Mouse (Mus musculus) 3T3-L1 (cell line): ENCODE data around the gene Ambra1.

Experiments
- DNase-seq: peaks from one replicate; pipeline ENCODE4 v3.0.0-alpha.2; 2015; ENCODE audit warnings: low read depth, low spot score

Ambra1 gene

GRCm38 (mm10) chr2:91921181-91921789, 191.4 kb downstream of the Ambra1 start:
- DNase-seq: peak; percentile 55

- no peak for DNase-seq
Observed at GRCm38 (mm10) chr2:91921790-91922570, 192.0 kb downstream of the Ambra1 start.

- no peak for DNase-seq
Observed at GRCm38 (mm10) chr2:91922586-91923414, 192.9 kb downstream of the Ambra1 start.

DNA sequence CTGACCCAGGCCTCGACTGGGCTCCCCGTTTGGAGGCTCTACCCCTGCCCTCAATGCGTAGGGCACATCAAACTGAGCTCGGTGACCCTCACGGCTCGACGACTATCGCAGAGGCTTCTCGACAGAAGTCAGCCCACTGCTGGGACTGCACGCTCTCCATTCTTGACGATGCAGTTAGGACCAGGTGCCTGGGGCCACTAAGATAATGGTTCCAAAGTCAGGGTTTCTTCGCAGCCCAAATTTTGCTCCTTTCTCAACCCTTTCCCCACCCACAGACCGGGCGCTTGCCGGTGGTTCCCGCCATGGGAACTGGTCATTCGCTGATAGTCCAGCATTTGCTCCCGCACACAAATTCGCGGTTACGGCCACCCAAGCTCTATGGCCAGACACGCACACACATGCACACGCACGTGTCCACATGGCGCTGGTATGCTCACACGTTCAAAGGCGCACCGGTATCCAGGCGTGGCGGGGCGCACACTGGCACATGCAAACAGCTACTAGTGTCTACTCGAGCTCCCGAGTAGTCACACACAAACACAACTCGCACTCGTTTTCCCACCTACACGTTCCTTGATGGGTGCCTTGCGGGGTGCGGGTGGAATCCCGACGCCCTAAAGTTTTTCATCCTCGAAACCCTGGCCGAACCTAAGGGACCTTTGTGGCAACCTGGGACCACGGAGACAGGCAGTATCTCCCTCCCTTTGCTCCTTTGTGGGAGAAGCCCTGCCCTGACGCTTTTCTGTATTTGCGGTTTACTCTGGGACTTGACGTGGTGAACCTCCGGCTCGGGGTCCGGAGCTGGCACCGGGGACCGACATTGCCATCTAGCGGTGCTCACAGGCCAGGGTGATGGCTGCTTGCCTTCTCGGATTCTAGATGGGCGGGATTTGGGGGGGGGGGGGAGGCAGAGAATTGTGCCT, 193.7 kb downstream of the Ambra1 start:
- peak; percentile 81 for DNase-seq

- DNase-seq: no peak
Observed at GRCm38 (mm10) chr2:91924726-91925125, 194.8 kb downstream of the Ambra1 start.

- DNase-seq: no peak
Observed at GRCm38 (mm10) chr2:91925442-91925841, 195.5 kb downstream of the Ambra1 start.

- DNase-seq: no peak
Observed at GRCm38 (mm10) chr2:91926949-91927348, 197.0 kb downstream of the Ambra1 start, which contains the start of gene Chrm4. TSS of gene Chrm4 (plus strand) at chr2:91927249.

DNA sequence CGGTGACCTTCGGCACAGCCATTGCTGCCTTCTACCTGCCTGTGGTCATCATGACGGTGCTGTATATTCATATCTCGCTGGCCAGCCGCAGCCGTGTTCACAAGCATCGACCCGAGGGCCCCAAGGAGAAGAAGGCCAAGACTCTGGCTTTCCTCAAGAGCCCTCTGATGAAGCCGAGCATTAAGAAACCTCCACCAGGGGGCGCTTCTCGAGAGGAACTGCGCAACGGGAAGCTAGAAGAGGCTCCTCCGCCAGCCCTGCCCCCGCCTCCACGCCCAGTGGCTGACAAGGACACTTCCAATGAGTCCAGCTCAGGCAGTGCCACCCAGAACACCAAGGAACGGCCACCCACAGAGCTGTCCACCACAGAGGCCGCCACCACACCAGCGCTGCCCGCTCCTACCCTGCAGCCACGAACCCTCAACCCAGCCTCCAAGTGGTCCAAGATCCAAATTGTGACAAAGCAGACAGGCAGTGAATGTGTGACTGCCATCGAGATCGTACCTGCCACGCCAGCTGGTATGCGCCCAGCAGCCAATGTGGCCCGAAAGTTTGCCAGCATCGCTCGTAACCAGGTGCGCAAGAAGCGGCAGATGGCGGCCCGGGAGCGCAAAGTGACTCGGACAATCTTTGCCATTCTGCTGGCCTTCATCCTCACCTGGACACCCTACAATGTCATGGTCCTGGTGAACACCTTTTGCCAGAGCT, 198.0 kb downstream of the Ambra1 start:
- no peak for DNase-seq

- no peak for DNase-seq
Observed at GRCm38 (mm10) chr2:91928534-91929350, 198.8 kb downstream of the Ambra1 start.

GRCm38 (mm10) chr2:91929455-91929854, 199.5 kb downstream of the Ambra1 start:
- no peak for DNase-seq

GRCm38 (mm10) chr2:91929936-91930335, 200.0 kb downstream of the Ambra1 start:
- DNase-seq: peak; percentile 68

DNA sequence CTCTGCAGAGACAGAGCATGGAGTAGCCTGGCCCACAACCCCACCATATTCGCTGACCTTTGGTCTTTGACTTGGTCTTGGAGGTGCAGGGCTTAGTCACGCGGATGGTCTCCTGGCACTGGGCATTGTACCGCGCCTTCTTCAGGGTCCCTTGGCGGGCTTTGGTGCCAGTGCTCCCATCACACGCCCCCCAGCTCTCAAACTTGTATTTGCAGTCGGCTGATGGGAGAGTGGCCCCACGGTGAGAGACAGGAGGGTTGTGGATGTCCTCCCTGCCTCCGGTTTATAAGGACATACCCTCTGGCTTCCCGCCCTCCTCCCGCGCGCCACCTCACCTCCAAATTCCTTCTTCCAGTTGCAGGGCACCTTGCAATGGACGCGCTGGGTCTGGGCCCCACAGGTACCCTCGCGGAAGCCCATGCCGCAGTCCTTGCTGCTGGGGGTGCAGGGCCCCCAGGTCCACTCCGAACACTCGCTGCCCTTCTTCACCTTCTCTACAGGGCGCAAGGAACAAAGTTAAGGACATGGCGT, 200.9 kb downstream of the Ambra1 start:
- DNase-seq: no peak

DNA sequence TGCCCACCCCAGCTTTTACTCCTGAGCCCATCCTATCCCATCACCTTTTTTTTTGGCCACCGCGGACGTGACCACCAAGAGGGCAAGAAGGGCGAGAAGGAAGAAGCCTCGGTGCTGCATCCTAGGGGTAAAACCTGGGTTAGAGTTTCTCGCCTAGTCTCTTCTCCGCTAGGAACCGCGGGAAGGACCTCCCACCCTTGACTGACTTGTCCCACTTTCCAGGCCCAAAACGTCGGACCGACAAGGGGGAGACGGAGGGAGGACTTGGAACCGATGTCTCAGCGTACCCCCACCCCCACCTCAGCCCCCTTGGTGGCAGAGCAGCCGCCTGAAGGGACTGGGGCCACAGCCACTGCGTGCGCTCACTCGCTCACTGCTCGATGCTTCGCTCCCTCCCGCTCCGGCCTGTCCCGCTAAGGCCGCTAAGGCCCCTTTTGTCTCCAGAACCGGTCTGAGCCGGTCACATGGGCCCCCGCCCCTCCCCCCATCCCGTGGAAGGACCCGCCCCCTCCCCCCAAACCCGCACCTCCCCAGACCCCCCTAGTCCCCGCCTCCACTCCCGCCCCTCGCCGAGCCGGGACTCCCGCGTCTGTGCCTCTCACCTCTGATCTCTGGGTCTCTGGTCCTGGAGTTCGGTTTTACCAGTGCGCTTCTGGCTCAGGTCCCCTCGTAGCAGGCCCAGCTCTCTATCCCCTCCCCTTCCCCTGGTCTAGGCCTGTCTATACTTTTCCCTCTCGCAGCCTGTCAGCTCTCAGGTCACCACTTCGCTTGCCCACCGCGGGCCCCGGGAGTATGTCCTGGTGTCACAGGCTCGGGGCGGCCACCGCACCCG, 201.6 kb downstream of the Ambra1 start:
- no peak for DNase-seq

DNA sequence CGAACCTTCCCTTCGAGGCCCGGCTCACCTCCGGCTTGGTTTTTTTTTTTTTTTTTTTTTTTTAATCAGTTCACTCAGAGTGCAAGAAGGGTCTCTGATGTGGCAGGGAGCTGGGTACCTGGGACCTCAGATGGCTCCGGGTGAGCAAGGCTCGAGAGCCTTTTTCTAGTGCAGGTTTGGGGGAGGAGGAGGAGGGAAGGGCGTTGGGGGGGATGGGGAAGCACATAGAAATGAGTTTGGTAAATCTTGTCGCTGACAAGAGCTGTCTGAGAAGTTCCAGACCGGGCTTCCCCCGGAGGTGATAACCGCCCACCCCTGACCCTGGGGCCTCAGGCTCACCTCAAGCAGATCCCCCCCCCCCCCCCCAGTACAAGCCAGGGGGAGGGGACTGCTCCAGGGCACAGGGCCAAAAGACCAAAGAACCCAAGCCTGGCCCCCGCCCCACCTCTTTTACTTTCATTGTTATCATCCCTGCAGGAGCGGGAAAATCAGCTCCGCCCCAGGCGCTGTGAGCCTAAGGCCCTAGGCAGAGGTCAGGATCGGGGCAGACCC, 202.3 kb downstream of the Ambra1 start, which contains the start of gene Mdk:
Gene Mdk, minus strand, starts transcription at position 138 of the 552 bp plus-strand sequence.
- no peak for DNase-seq

- DNase-seq: no peak
Observed at GRCm38 (mm10) chr2:91932737-91933350, 202.9 kb downstream of the Ambra1 start.

DNA sequence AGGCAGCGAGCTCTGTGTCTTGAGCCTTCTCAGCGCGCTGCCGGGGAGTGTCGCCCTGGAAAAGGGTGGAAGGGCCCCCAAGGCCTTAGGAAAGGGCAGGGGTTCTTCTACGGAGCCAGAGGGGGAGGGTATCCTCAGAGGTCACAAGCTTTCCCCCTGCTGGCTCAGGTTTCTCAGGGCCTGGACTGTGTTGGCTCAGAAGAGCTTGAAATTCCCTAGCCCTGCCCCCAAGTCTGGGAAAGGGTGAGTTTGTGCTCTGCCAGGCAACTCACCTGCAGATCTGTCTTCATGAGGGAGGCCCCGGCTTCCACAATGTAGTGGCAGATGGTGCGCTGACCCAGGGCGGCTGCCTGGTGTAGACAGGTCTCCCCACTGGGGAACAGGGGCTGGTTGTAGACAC, 203.5 kb downstream of the Ambra1 start:
- no peak for DNase-seq

DNA sequence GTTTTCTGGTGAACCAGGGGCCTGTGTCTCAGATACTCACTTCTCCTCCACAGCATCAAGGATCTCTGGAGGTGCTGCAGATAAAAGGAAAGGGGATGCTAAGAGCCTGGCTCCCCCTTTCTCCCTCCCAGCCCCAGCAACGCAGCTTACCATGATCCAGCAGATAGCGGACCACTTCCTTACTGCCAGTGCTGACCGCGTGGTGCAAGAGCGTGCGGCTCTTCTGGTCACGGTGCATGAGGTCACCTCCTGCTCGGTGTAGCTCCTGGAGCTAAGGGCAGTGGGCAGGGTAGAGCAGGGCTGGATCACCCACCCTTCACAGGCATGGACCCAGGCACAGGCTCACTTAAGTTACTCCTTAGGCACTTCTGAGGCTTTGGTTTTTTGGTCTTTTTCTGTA, 204.1 kb downstream of the Ambra1 start:
- DNase-seq: no peak
